Mouse (Mus musculus) heart, embryonic 16.5 days (tissue): Measurements from ENCODE around the gene Tm4sf19. TPM values are rescaled to one million over a fixed set of nuclear protein-coding genes. Genes with fewer than 3 reads are reported as not detected.

Source experiments
- ATAC-seq: fragments of 200-750 bp; cut with Nextera tagmentation; replicated peaks from 2 replicates; pipeline ENCODE4 v1.8.0; 2017; ENCODE audit warnings: moderate number of reproducible peaks; ENCODE audit not compliant: insufficient read depth, low FRiP score; ENCODE audit errors: extremely low read depth
- H3K27ac ChIP-seq: fragments of 300-500 bp; sonication (generic); 2 replicates; pipeline ENCODE4 v1.5.1; 2014; ENCODE audit warnings: mild to moderate bottlenecking, low read length, control low read depth, moderate library complexity
- H3K27me3 ChIP-seq: fragments of 300-500 bp; sonication (generic); 2 replicates; pipeline ENCODE4 v1.6.1; 2014; ENCODE audit warnings: low read length, mixed read lengths; ENCODE audit not compliant: control insufficient read depth, insufficient read depth
- H3K36me3 ChIP-seq: fragments of 300-500 bp; sonication (generic); 2 replicates; pipeline ENCODE4 v1.6.1; 2014; ENCODE audit not compliant: control insufficient read depth, insufficient read depth
- H3K4me1 ChIP-seq: fragments of 300-500 bp; sonication (generic); 2 replicates; pipeline ENCODE4 v1.6.1; 2014; ENCODE audit warnings: low read length, mixed read lengths; ENCODE audit not compliant: control insufficient read depth, insufficient read depth
- H3K4me2 ChIP-seq: fragments of 300-500 bp; sonication (generic); 2 replicates; pipeline ENCODE4 v1.6.1; 2014; ENCODE audit warnings: low read depth, mild to moderate bottlenecking, control low read depth, low read length
- H3K4me3 ChIP-seq: fragments of 300-500 bp; sonication (generic); 2 replicates; pipeline ENCODE4 v1.5.1; 2014; ENCODE audit warnings: mild to moderate bottlenecking, control low read depth, low read length
- H3K9ac ChIP-seq: fragments of 300-500 bp; sonication (generic); 2 replicates; pipeline ENCODE4 v1.6.1; 2014; ENCODE audit warnings: low read length, control low read depth
- H3K9me3 ChIP-seq: fragments of 300-500 bp; sonication (generic); replicated peaks from 2 replicates; pipeline ENCODE4 v1.6.1; 2016; ENCODE audit warnings: low read length; ENCODE audit not compliant: control insufficient read depth
- WGBS: fragments of 180-500 bp; shearing (Covaris S2); extraction: QIAGEN DNeasy Blood & Tissue Kit; methylation state at CpG from one replicate; pipeline ENCODE4 v1.1.7; 2014; 5-methylcytosine and 5-hydroxymethylcytosine counted together
- polyA plus RNA-seq: library from polyadenylated mRNA; unstranded; fragments of >200 nt; fragmentation: Nextera tagmentation; extraction: Ambion mirVana; gene quantifications from 2 replicates; pipeline ENCODE4 v1.2.1, GENCODE M21; 2015

Tm4sf19 gene
- not detected in 2 replicates for polyA plus RNA-seq

GRCm38 (mm10) chr16:32400267-32400666, at the start of gene Tm4sf19:
Tm4sf19 (plus strand) TSS chr16:32400506.
- H3K27me3 ChIP-seq = no peaks in the 10 kb centered on the region
- H3K27ac ChIP-seq = no peak within 1 kb of the TSS
- no peaks in the 10 kb centered on the region for H3K36me3 ChIP-seq
- no peak within 1 kb of the TSS for H3K4me3 ChIP-seq
- no peak within 1 kb of the TSS for H3K4me2 ChIP-seq
- no peak for ATAC-seq
- no peak within 1 kb of the TSS for H3K9ac ChIP-seq
- no peaks in the 10 kb centered on the region for H3K9me3 ChIP-seq
- 83% methylated on average over 7 of the region's 7 CpGs for WGBS
- H3K4me1 ChIP-seq = no peaks in the 10 kb centered on the region

- Histone ChIP-seq H3K9ac (no peak overlapping the region), H3K4me2 (no peak overlapping the region), H3K4me3 (no peak overlapping the region), H3K27ac (no peak overlapping the region), H3K36me3 (peaks cover 12% of the 10 kb centered on the region), H3K27me3 (no peaks in the 10 kb centered on the region), H3K4me1 (no peaks in the 10 kb centered on the region; the same call in 1 of the 2 replicates), H3K9me3 (no peaks in the 10 kb centered on the region)
- no peak for ATAC-seq
- WGBS = 80% methylated on average over 3 of the region's 3 CpGs
Measured at GRCm38 (mm10) chr16:32350776-32351175, 49.5 kb upstream of the Tm4sf19 start.

- Histone ChIP-seq H3K27me3 (no peaks in the 10 kb centered on the region), H3K36me3 (peaks cover 21% of the 10 kb centered on the region), H3K4me2 (no peak overlapping the region), H3K4me3 (no peak overlapping the region), H3K9me3 (no peaks in the 10 kb centered on the region), H3K9ac (no peak overlapping the region), H3K27ac (no peak overlapping the region), H3K4me1 (no peaks in the 10 kb centered on the region)
- WGBS = 84% methylated on average over 2 of the region's 2 CpGs
- ATAC-seq = no peak
Measured at GRCm38 (mm10) chr16:32363530-32363929, 36.8 kb upstream of the Tm4sf19 start.

GRCm38 (mm10) chr16:32371351-32371750, 29.0 kb upstream of the Tm4sf19 start:
- Histone ChIP-seq H3K4me1 (no peaks in the 10 kb centered on the region), H3K27ac (no peak overlapping the region), H3K9ac (no peak overlapping the region), H3K9me3 (no peaks in the 10 kb centered on the region), H3K27me3 (no peaks in the 10 kb centered on the region), H3K4me3 (no peak overlapping the region), H3K36me3 (peaks cover 18% of the 10 kb centered on the region), H3K4me2 (no peak overlapping the region)
- no peak for ATAC-seq
- WGBS = 79% methylated on average over 4 of the region's 4 CpGs

- 99% methylated on average over 2 of the region's 2 CpGs for WGBS
- H3K4me3 ChIP-seq = no peak overlapping the region
- H3K36me3 ChIP-seq = peaks cover 47% of the 10 kb centered on the region
- H3K9ac ChIP-seq = no peak overlapping the region
- no peaks in the 10 kb centered on the region for H3K9me3 ChIP-seq
- no peaks in the 10 kb centered on the region for H3K27me3 ChIP-seq
- ATAC-seq = no peak
- no peak overlapping the region for H3K27ac ChIP-seq
- H3K4me1 ChIP-seq = no peaks in the 10 kb centered on the region
- no peak overlapping the region for H3K4me2 ChIP-seq
Measured at GRCm38 (mm10) chr16:32379575-32379974, 20.7 kb upstream of the Tm4sf19 start.

- no peak overlapping the region for H3K4me2 ChIP-seq
- H3K4me3 ChIP-seq = no peak overlapping the region
- no peaks in the 10 kb centered on the region for H3K4me1 ChIP-seq
- peaks cover 47% of the 10 kb centered on the region for H3K36me3 ChIP-seq
- H3K27ac ChIP-seq = no peak overlapping the region
- H3K9me3 ChIP-seq = no peaks in the 10 kb centered on the region
- ATAC-seq = no peak
- H3K27me3 ChIP-seq = no peaks in the 10 kb centered on the region
- H3K9ac ChIP-seq = no peak overlapping the region
Measured at GRCm38 (mm10) chr16:32382901-32383300, 17.4 kb upstream of the Tm4sf19 start.

- H3K27me3 ChIP-seq = no peaks in the 10 kb centered on the region
- H3K36me3 ChIP-seq = peaks cover 34% of the 10 kb centered on the region
- H3K4me3 ChIP-seq = no peak overlapping the region
- 59% methylated on average over 2 of the region's 2 CpGs for WGBS
- no peaks in the 10 kb centered on the region for H3K4me1 ChIP-seq
- H3K4me2 ChIP-seq = no peak overlapping the region
- no peaks in the 10 kb centered on the region for H3K9me3 ChIP-seq
- no peak overlapping the region for H3K9ac ChIP-seq
- no peak overlapping the region for H3K27ac ChIP-seq
- no peak for ATAC-seq
Measured at GRCm38 (mm10) chr16:32384885-32385284, 15.4 kb upstream of the Tm4sf19 start.

GRCm38 (mm10) chr16:32386826-32387225, 13.5 kb upstream of the Tm4sf19 start:
- Histone ChIP-seq H3K9ac (no peak overlapping the region), H3K36me3 (peaks cover 28% of the 10 kb centered on the region), H3K9me3 (no peaks in the 10 kb centered on the region), H3K4me2 (no peak overlapping the region), H3K4me3 (no peak overlapping the region), H3K4me1 (no peaks in the 10 kb centered on the region), H3K27me3 (no peaks in the 10 kb centered on the region), H3K27ac (no peak overlapping the region)
- no peak for ATAC-seq
- 71% methylated on average over 3 of the region's 3 CpGs for whole genome bisulfite sequencing

- H3K9ac ChIP-seq = no peak overlapping the region
- peaks cover 25% of the 10 kb centered on the region for H3K36me3 ChIP-seq
- no peak for ATAC-seq
- no peak overlapping the region for H3K4me3 ChIP-seq
- H3K4me2 ChIP-seq = no peak overlapping the region
- H3K9me3 ChIP-seq = no peaks in the 10 kb centered on the region
- H3K4me1 ChIP-seq = no peaks in the 10 kb centered on the region
- H3K27me3 ChIP-seq = no peaks in the 10 kb centered on the region
- no peak overlapping the region for H3K27ac ChIP-seq
Measured at GRCm38 (mm10) chr16:32389049-32389448, 11.3 kb upstream of the Tm4sf19 start.

GRCm38 (mm10) chr16:32389841-32390240, 10.5 kb upstream of the Tm4sf19 start:
- Histone ChIP-seq H3K27ac (no peak overlapping the region), H3K4me3 (no peak overlapping the region), H3K27me3 (no peaks in the 10 kb centered on the region), H3K36me3 (peaks cover 23% of the 10 kb centered on the region), H3K9ac (no peak overlapping the region), H3K4me2 (no peak overlapping the region), H3K4me1 (no peaks in the 10 kb centered on the region), H3K9me3 (no peaks in the 10 kb centered on the region)
- no peak for ATAC-seq
- 73% methylated on average over 3 of the region's 3 CpGs for WGBS
